8 mouse cellular contexts compared by ENCODE assay signal in genomic region chr10:76729631-76730620, GRCm38 (mm10). TPM values are rescaled to one million over a fixed set of nuclear protein-coding genes. Genes with fewer than 3 reads are reported as not detected.
DNase-seq lines count a peak whose midpoint lies in the region; ATAC-seq and TF ChIP-seq lines count a peak whose summit lies in the region.

No protein-coding gene starts in this region.

- H3K27me3 ChIP-seq in lung, embryonic 15.5 days: no peaks in the 10 kb centered on the region

- no peak overlapping the region for H3K4me3 ChIP-seq in lung, embryonic 15.5 days
- H3K4me3 ChIP-seq in lung, adult 2 months (replicated peaks; ENCODE audit: extremely low read depth, low read depth, low read length): no peak overlapping the region

- no peaks in the 10 kb centered on the region for H3K9me3 ChIP-seq in lung, embryonic 15.5 days

- TF ChIP-seq CTCF in lung, adult 2 months (IDR thresholded peaks at IDR 0.05; ENCODE audit: insufficient read depth, low read length): no peak

- H3K9ac ChIP-seq in lung, embryonic 15.5 days: no peak overlapping the region

- no peak for ATAC-seq in lung, embryonic 15.5 days (ENCODE audit: borderline replicate concordance, extremely low read depth, low FRiP score, low TSS enrichment)

- H3K27ac ChIP-seq in lung, embryonic 15.5 days: peak overlapping the region; percentile 34; the same call in 1 of the 2 replicates

- no peak for TF ChIP-seq POLR2A in lung, adult 2 months (IDR thresholded peaks at IDR 0.05; ENCODE audit: borderline replicate concordance, extremely low read depth, low read depth, low read length)

- H3K4me1 ChIP-seq in lung, embryonic 15.5 days: peaks cover 54% of the 10 kb centered on the region
- H3K4me1 ChIP-seq in lung, adult 2 months (ENCODE audit: control insufficient read depth, insufficient read depth, low read length): peaks cover 2% of the 10 kb centered on the region; the same call in 1 of the 2 replicates

- DNase-seq in lung, adult 2 months: no peak
- DNase-seq in gastrocnemius, adult 8-10 months (ENCODE audit: low spot score in 2 of 2): peak; percentile 57 to 64
- DNase-seq in layer of hippocampus, postnatal 36 days: peak; percentile 63 to 72
- DNase-seq in right cerebral cortex, postnatal 14 days: peak; percentile 63
- no peak for DNase-seq in cerebellum, adult 9-11 months
- no peak for DNase-seq in adrenal gland, postnatal 14 days
- no peak for DNase-seq in thymus, postnatal 36 days

- no peak overlapping the region for H3K4me2 ChIP-seq in lung, embryonic 15.5 days

- H3K36me3 ChIP-seq in lung, embryonic 15.5 days: no peaks in the 10 kb centered on the region

- 79% methylated on average over 19 of the region's 19 CpGs for WGBS in lung, embryonic 15.5 days
- WGBS in lung, adult 2 months: 71% methylated on average over 19 of the region's 19 CpGs

RNA-seq across cellular contexts. Expression of gene Col6a1, which starts 4.0 kb away (rescaled TPM):
- polyA plus RNA-seq in lung, embryonic 15.5 days (2015; fragmentation: Nextera tagmentation; extraction: Ambion mirVana): 284 and 300 TPM in 2 replicates
- polyA plus RNA-seq in lung, adult 2 months (2012; rRNA removed): 203 and 218 TPM in 2 replicates
- total RNA-seq in gastrocnemius, adult 8-10 months (2022): 10 to 100 TPM; 11.6 to 27.0 (median 15.2) TPM
- 10 to 100 TPM; 20.6 to 21.8 TPM for total RNA-seq in layer of hippocampus, postnatal 36 days (2021)
- 221 and 261 TPM in 2 replicates for total RNA-seq in adrenal gland, postnatal 14 days (2021)

Comparison
In these comparisons a context has a peak if more than half of its experiments do, and no peak if none do; other contexts are left out.
1. DNase-seq: peak in gastrocnemius, adult 8-10 months (2 of 2), layer of hippocampus, postnatal 36 days (2 of 2) and right cerebral cortex, postnatal 14 days (single experiment); none in lung, adult 2 months (single experiment), cerebellum, adult 9-11 months (single experiment), adrenal gland, postnatal 14 days (single experiment) and thymus, postnatal 36 days (0 of 2).